In the genomic region with DNA sequence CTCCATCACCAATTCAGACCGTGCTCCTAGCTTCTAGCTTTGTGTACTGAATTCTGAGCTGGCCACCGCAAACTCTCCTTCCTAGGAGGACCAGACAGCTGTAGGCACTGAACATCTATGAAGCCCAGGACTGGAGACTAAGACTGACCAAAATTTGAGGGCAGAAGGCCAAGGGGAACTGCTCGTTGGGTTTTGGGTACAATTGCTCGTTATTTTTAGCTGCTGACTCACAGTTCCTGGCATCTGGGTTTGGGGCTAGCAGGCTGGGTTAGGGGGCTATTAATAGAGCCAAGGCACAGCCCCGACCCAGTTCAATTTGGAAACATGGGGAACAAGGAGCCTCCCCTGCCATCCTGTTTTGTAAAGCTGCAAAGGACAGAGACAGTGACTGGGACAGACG, we compare ENCODE assay signal across 9 mouse cellular contexts. TPM values are rescaled to one million over a fixed set of nuclear protein-coding genes. Genes with fewer than 3 reads are reported as not detected.
DNase-seq lines count a peak whose midpoint lies in the region; ATAC-seq lines count a peak whose summit lies in the region.
"Had no signal": no experiment of that assay in that cellular context is flagged by ENCODE, and none has a peak within 500 bp of the region (broad histone marks: within the 10 kb centered on the region; RNA-seq: fewer than 3 reads in every experiment).

No protein-coding gene starts in this region.

- H3K79me2 ChIP-seq in macrophage (ENCODE audit: inconsistent target) = no peaks in the 10 kb centered on the region

- 46% methylated on average over 6 of the region's 6 CpGs for WGBS in heart, embryonic 12.5 days
- 22% methylated on average over 6 of the region's 6 CpGs for WGBS in macrophage (ENCODE audit: missing documents)
- WGBS in midbrain, embryonic 15.5 days = 62% methylated on average over 6 of the region's 6 CpGs

- H3K9ac ChIP-seq in heart, embryonic 12.5 days = peak overlapping the region; percentile 51; the same call in 1 of the 2 replicates
- H3K9ac ChIP-seq in midbrain, embryonic 15.5 days = no peak overlapping the region

- no peaks in the 10 kb centered on the region; the same call in none of the 2 replicates for H3K27me3 ChIP-seq in heart, embryonic 12.5 days (replicated peaks)
- no peaks in the 10 kb centered on the region for H3K27me3 ChIP-seq in midbrain, embryonic 15.5 days (replicated peaks)

- peak overlapping the region; percentile 84 for H3K27ac ChIP-seq in heart, embryonic 12.5 days (ENCODE audit: poor library complexity, severe bottlenecking)
- H3K27ac ChIP-seq in macrophage = peak overlapping the region; percentile 19; the same call in 1 of the 2 replicates
- no peak overlapping the region for H3K27ac ChIP-seq in midbrain, embryonic 15.5 days

- peak overlapping the region; percentile 27 for H3K4me3 ChIP-seq in heart, embryonic 12.5 days
- no peak overlapping the region for H3K4me3 ChIP-seq in macrophage (ENCODE audit: inconsistent target)
- no peak overlapping the region for H3K4me3 ChIP-seq in midbrain, embryonic 15.5 days

- 0 out of 2 replicates have a peak, but pooled peaks cover 4% of the 10 kb centered on the region for H3K9me3 ChIP-seq in heart, embryonic 12.5 days (replicated peaks)
- no peaks in the 10 kb centered on the region for H3K9me3 ChIP-seq in midbrain, embryonic 15.5 days

- no peaks in the 10 kb centered on the region for H3K4me1 ChIP-seq in heart, embryonic 12.5 days (replicated peaks)
- H3K4me1 ChIP-seq in midbrain, embryonic 15.5 days = 0 out of 2 replicates have a peak, but pooled peaks cover 8% of the 10 kb centered on the region

- no peak for ATAC-seq in heart, embryonic 12.5 days (ENCODE audit: insufficient number of reproducible peaks, low FRiP score)
- ATAC-seq in midbrain, embryonic 15.5 days (replicated peaks) = no peak

- DNase-seq in gastrocnemius, adult 8-10 months (ENCODE audit: low spot score in 2 of 2) = peak; percentile 3 to 9
- DNase-seq in gastrocnemius, postnatal 4 days (ENCODE audit: low spot score in 2 of 2) = no peak
- peak; percentile 82 for DNase-seq in NIH3T3 (ENCODE audit: low read depth)
- no peak for DNase-seq in spleen, postnatal 14 days (ENCODE audit: low spot score in 2 of 2)
- DNase-seq in cerebellum, adult 11 months = no peak
- DNase-seq: kidney, adult 2 months had no signal

- peak overlapping the region; percentile 65 for H3K4me2 ChIP-seq in heart, embryonic 12.5 days
- no peak overlapping the region for H3K4me2 ChIP-seq in midbrain, embryonic 15.5 days

- H3K36me3 ChIP-seq in heart, embryonic 12.5 days = no peaks in the 10 kb centered on the region
- H3K36me3 ChIP-seq in macrophage (ENCODE audit: inconsistent target) = no peaks in the 10 kb centered on the region
- no peaks in the 10 kb centered on the region for H3K36me3 ChIP-seq in midbrain, embryonic 15.5 days (replicated peaks)

RNA-seq across cellular contexts. Expression of gene Gdpd2, which starts 11.1 kb away (rescaled TPM):
- total RNA-seq in gastrocnemius, adult 8-10 months (2022) = not detected
- total RNA-seq in gastrocnemius, postnatal 4 days (2021) = 1 to 10 TPM; 1.6 to 1.8 TPM
- polyA plus RNA-seq in heart, embryonic 12.5 days (2016; fragmentation: Nextera tagmentation; extraction: Ambion mirVana) = 0.43 and 0.59 TPM in 2 replicates
- under 1 TPM in 1 of 26 experiments, not detected in 25; 0.35 TPM for total RNA-seq in macrophage (2018; cell fraction: chromatin; rRNA removed)
- total RNA-seq in macrophage (2018; cell fraction: cytosol; rRNA removed) = under 1 TPM in 3 of 26 experiments, not detected in 23; 0.07 to 0.11 (median 0.07) TPM
- under 1 TPM in 1 of 26 experiments, not detected in 25; 0.52 TPM for total RNA-seq in macrophage (2018; cell fraction: nucleus; rRNA removed)
- polyA plus RNA-seq in macrophage (2018) = not detected in 3 replicates
- polyA plus RNA-seq in midbrain, embryonic 15.5 days (2015; fragmentation: Nextera tagmentation; extraction: Ambion mirVana) = 34.1 and 35.0 TPM in 2 replicates

RNA-seq across cellular contexts. Expression of gene Dlg3, which starts 26.7 kb away (rescaled TPM):
- total RNA-seq in gastrocnemius, adult 8-10 months (2022) = 1 to 10 TPM in 2 of 4 experiments, under 1 TPM in 2; 0.61 to 1.0 (median 0.98) TPM
- total RNA-seq in gastrocnemius, postnatal 4 days (2021) = 1 to 10 TPM; 4.8 to 7.7 TPM
- polyA plus RNA-seq in heart, embryonic 12.5 days (2016; fragmentation: Nextera tagmentation; extraction: Ambion mirVana) = 4.7 and 5.1 TPM in 2 replicates
- 1 to 10 TPM in 15 of 26 experiments, under 1 TPM in 10, not detected in 1; 0.34 to 5.1 (median 1.1) TPM for total RNA-seq in macrophage (2018; cell fraction: chromatin; rRNA removed)
- 1 to 10 TPM in 18 of 26 experiments, under 1 TPM in 8; 0.67 to 2.1 (median 1.2) TPM for total RNA-seq in macrophage (2018; cell fraction: cytosol; rRNA removed)
- 1 to 10 TPM in 15 of 26 experiments, under 1 TPM in 11; 0.24 to 2.6 (median 1.3) TPM for total RNA-seq in macrophage (2018; cell fraction: nucleus; rRNA removed)
- 0.97 to 2.8 TPM (median 1.3 TPM) in 3 replicates for polyA plus RNA-seq in macrophage (2018)
- polyA plus RNA-seq in midbrain, embryonic 15.5 days (2015; fragmentation: Nextera tagmentation; extraction: Ambion mirVana) = 6.2 and 6.6 TPM in 2 replicates

Comparison
In these comparisons a context has a peak if more than half of its experiments do, and no peak if none do; other contexts are left out.
1. DNase-seq: peak in gastrocnemius, adult 8-10 months (2 of 2) and NIH3T3 (single experiment); none in gastrocnemius, postnatal 4 days (0 of 2), spleen, postnatal 14 days (0 of 2) and cerebellum, adult 11 months (single experiment).
2. RNA of gene Gdpd2, which starts 11.1 kb away (polyA plus RNA-seq): 34.1 to 35.0 TPM in midbrain, embryonic 15.5 days; 0.43 to 0.59 TPM in heart, embryonic 12.5 days and not detected in macrophage; every median in the first group is over 10 times any median in the second.